Mouse (Mus musculus): ENCODE results near the gene Git2.

GRCm38 (mm10) chr5:114804958-114805357, 29.6 kb upstream of the Git2 start:
- TF ChIP-seq MAX (IDR thresholded peaks at IDR 0.05; ENCODE audit: low read depth) (no peak), POLR2AphosphoS2 (IDR thresholded peaks at IDR 0.05; ENCODE audit: insufficient read length, low read depth) (no peak), POLR2A (IDR thresholded peaks at IDR 0.05; ENCODE audit: insufficient read length, low read depth) (no peak), MYOG (IDR thresholded peaks at IDR 0.05; ENCODE audit: control insufficient read depth in 1 of 3, insufficient read depth in 1 of 3, insufficient read length in 2 of 3, low read depth in 2 of 3) (no peak), MYOD1 (IDR thresholded peaks at IDR 0.05; ENCODE audit: control insufficient read depth in 1 of 3, insufficient read length in 2 of 3, low read depth in 2 of 3) (no peak), CEBPB (IDR thresholded peaks at IDR 0.05; ENCODE audit: insufficient read depth, poor library complexity, severe bottlenecking) (no peak), USF1 (IDR thresholded peaks at IDR 0.05; ENCODE audit: low read depth) (no peak)

Data from myocyte (in vitro differentiated cells).